Mouse (Mus musculus): ENCODE results near the gene Cep57.

Cep57 gene

DNA sequence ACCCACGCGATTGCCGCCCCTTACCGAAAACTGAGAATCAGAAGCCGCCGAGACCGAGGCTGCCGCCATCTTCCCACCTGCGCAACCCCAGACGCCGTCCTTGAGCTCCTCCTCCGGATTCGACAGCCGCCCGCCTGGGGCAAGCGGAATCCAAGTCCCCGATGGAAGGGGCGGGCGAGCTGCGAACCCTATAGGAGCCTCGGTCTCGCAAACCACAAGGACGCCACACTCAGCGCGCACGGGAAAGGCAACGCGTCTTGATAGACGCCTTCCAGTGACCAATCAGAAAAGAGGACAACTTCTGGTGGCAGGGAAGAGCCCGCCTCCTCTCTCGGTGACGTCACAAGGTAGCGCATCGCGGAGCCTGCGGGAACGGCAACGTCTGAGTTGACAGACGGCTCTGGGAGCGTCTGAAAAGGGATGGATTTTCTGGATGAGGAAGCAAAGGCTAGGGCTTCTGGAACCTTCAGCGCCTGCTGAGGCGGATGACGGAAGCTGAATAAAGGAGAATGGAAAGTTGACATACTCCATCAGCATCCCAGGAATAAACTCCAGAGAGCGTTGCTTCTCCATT lies at the start of gene Cep57:
TSS of gene Cep57 (minus strand) at position 276 of the 574 bp plus-strand sequence.
- peak; percentile 97 for DNase-seq (ENCODE audit: low read depth)

DNA sequence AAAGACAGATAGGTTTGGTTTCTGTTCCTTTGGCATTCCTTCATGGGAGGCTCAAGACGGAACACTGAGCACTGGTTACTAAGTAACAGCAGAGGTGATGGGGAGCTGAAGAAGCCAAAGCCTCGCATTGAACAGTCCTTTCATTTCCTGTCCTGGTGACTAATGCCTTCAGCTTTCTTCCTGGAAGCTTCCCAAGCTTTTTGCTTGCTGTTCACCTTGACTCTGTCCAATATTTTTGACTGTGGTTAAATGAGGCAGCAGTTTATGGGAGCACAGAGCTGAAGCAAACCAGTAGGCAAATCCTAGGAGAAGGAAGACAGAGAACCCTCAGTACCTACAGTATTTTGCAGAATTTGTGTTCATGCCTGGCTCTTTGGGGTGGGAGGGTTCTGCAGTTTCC lies 48.4 kb upstream of the Cep57 start:
- DNase-seq (ENCODE audit: low read depth): peak; percentile 68

DNA sequence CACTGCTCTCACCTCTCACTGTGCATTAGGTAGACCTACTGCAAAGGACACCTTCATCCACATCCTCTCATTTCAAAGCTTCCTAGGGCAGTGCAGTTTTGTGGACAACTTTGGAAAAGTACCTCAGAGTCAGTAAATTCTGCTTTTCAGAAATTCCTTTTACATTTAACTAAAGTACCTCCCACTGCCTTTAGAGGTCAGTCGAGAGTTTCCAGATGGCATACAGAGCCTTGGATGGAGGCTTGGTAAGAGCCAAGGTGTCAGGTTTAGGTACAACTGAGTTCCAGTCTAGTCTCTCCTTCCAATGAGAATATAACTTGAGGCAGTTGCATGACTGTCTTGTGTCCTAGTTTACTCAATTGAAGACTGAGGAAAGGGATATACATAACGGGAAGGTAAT lies 47.5 kb upstream of the Cep57 start:
- no peak for DNase-seq (ENCODE audit: low read depth)

DNA sequence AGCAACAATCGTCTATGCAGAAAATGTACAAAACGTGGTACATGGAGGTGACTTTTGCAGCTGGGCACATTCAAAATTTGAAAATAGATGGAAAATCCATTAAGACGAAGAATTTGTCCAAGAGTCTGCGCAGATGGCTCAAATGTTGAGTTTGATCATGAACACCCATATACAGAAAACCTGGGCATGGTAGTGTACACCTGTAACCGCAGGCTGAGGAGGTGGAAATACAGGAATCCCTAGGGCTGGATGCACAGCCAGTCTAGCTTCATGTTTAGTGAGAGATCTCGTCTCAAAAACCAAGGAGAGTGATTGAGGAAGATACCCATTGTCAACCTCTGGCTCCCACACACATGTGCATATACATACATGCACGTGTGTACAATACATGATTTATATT lies 44.7 kb upstream of the Cep57 start:
- no peak for DNase-seq (ENCODE audit: low read depth)

DNA sequence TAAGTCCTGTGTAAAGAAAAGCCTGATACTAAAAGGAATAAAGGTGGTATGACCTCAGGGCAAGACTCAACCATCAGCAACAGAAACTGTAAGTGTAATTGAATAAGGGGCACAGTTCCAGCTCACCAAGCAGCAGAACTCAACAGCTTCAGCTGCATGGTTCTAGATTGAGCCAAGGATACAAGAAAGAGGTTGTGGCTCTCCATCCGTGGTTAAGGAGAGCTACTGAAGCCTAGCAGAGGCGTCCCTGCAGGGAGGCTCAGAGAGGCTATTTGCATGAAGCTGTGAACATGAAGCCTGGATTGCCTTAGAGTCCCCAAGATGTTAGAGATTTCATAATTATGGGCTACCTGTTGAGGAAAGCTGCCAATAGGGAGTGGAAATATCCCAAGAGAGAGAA lies 40.7 kb upstream of the Cep57 start:
- no peak for DNase-seq (ENCODE audit: low read depth)

DNA sequence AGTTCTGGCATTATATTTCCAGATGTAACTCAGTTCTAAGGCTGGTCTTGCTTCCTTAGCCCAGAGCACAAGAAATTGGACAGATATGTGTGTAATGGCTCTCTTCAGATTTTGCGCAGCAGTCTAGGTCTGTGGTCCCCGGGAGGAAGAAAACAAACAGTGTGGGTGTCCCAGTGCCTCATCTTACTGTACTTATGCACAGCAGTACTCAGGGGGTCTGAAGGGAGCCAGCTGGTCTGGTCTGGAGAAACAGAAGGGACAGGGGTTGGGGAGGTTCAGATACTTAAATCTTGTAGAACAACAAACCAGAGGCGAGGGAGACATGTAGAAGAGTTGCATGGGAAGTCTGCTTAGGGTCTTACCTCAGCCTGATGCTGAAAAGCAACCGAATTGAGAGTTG lies 29.9 kb upstream of the Cep57 start:
- DNase-seq (ENCODE audit: low read depth): no peak

- DNase-seq (ENCODE audit: low read depth): no peak
Observed at GRCm38 (mm10) chr9:13856247-13856646, 29.3 kb upstream of the Cep57 start.

- no peak for DNase-seq (ENCODE audit: low read depth)
Observed at GRCm38 (mm10) chr9:13853876-13854275, 27.0 kb upstream of the Cep57 start.

GRCm38 (mm10) chr9:13848481-13849480 lies 21.9 kb upstream of the Cep57 start:
- DNase-seq (ENCODE audit: low read depth): peak; percentile 61

- no peak for DNase-seq (ENCODE audit: low read depth)
Observed at GRCm38 (mm10) chr9:13847591-13847990, 20.7 kb upstream of the Cep57 start.

GRCm38 (mm10) chr9:13836726-13837125 lies 9.8 kb upstream of the Cep57 start:
- no peak for DNase-seq (ENCODE audit: low read depth)

- no peak for DNase-seq (ENCODE audit: low read depth)
Observed at GRCm38 (mm10) chr9:13835256-13835655, 8.3 kb upstream of the Cep57 start.

DNA sequence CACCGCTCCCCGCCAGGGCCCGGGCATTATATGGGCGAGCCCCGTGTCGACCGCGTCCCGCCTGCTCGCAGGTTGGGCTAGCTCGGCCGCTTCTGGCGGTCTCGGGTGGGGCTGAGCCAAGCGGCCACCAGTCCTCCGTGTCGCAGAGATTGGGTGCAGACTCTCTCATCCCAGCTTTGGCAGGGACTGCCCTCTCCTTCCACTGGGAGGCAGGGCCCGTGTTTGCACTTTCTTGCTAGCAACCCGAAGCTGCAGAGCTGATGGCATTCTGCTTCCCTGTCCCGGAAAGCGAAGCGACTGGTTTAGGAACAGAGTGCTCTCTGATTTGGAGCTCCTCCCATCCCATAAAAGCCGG lies 1.2 kb upstream of the Cep57 start:
- peak; percentile 15 for DNase-seq (ENCODE audit: low read depth)

DNA sequence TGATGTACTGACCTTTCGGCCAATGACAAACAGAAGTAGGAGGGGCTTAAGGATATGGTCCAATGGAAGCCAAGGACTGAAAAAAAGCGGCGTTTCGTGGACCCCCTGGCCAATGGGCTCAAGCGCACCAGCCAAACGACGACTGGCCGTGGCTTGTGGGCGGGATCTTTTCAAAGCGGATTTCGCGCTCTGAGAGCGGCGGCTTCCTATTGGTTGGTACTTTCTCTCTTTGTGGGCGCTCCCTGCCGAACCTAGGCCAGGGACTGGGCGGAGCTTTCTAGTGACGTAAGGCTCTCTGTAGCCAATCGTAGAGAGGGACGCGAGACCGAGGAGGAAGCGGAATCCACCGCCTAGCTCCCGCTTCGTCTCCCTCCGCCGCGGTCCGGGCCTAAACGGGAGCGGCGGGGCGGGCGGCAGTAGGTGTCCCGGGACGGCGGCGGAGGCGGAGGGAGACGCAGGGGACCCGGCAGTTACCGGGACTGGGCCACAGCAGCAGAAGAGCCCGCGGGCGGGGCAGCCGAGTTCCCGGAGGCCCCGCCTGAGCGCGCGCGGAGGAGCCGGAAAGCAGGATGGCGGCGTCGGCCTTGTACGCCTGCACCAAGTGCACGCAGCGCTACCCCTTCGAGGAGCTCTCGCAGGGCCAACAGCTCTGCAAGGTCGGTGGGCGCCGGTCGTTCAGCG lies 639 bp upstream of the Cep57 start, which contains the start of gene Fam76b:
TSS of gene Fam76b (plus strand) at position 311 of the 681 bp plus-strand sequence.
- peak; percentile 100 for DNase-seq (ENCODE audit: low read depth)

GRCm38 (mm10) chr9:13826391-13826805 lies 509 bp downstream of the Cep57 start:
- peak; percentile 21 for DNase-seq (ENCODE audit: low read depth)

GRCm38 (mm10) chr9:13825896-13826295 lies 1.0 kb downstream of the Cep57 start:
- DNase-seq (ENCODE audit: low read depth): no peak

- no peak for DNase-seq (ENCODE audit: low read depth)
Observed at GRCm38 (mm10) chr9:13820774-13821173, 6.1 kb downstream of the Cep57 start.

GRCm38 (mm10) chr9:13818369-13818768 lies 8.5 kb downstream of the Cep57 start:
- DNase-seq (ENCODE audit: low read depth): no peak

DNA sequence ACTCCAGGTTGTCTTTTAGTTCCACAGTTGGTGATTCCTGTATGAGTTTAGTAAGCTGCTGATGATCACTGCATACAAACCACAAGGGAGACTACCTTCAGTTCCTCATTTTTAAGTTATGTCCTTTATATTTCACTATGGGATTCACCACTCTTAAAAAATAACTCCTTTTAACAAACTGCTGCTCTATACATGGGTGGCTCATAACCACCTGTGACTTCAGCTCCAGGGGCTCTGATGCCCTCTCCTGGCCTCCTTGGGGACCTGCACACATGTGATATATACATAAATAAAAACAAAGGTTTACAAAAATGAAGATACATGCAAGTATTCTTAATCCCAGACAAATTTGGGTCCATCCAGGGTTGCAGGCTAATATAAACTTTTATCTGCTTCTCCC lies 17.0 kb downstream of the Cep57 start:
- no peak for DNase-seq (ENCODE audit: low read depth)

DNA sequence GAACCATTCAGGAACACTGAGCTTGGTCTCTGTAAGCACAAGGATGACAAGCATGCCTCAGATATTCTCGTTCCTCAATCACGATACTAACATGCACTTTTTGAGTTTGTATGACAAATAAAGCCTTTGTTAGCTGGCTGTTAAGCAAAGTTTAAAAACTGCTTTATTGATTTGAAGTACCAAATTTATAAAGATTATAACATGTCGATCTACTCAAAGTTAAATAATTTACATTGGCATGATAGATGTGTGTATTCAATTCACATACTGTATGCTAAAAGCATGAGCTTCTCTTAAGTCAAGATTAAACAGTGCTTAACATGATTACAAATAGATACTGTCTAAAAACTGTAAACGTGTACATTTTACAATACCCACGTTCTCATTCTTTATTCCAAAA lies 19.2 kb downstream of the Cep57 start:
- no peak for DNase-seq (ENCODE audit: low read depth)

DNA sequence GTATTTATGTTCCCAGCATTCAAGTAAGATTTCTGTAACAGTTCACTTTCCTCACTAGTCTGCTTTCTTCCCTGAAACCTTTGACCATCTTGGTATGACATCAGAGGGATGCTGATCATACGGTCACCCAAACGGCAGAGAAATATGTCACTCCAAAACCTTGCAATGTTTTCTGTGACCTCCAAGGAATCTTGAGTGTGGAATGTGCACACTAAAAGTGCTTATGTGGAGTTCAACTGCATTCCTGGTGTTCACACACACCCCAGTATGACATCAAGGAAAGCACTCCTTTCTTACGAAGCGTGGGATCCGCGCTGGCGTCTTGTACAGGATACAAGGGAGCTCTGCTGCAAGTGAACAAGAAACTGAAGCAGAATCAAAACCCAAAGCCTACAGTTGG lies 20.1 kb downstream of the Cep57 start:
- no peak for DNase-seq (ENCODE audit: low read depth)

GRCm38 (mm10) chr9:13804480-13804879 lies 22.4 kb downstream of the Cep57 start:
- DNase-seq (ENCODE audit: low read depth): no peak

DNA sequence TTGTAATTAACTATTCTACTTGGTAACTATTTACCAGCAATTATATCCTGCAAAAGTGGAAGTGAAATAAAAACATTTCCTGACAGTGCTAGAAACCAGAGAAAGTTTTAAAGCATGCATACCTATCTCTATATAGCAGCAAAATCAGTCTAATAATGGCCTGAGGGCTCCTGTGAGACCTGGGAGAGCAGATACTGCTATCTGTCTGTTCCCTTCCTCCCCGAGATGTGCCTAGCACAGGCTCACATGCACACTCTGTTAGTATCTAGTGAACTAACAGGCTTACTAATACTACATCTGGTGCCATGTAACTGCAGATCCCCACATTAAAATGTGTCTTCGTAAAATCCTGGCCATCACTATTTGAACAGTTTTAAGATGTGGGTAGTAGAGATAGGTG lies 32.2 kb downstream of the Cep57 start:
- DNase-seq (ENCODE audit: low read depth): no peak

Measured in fibroblast of lung, adult 2 months (primary cell).